Mouse (Mus musculus) embryonic facial prominence, embryonic 14.5 days (tissue): ENCODE measurements around the gene Sbf2. TPM values are rescaled to one million over a fixed set of nuclear protein-coding genes. Genes with fewer than 3 reads are reported as not detected.

Source experiments
- ATAC-seq: fragments of 200-750 bp; cut with Nextera tagmentation; 2 replicates; pipeline ENCODE4 v1.8.0; 2017; ENCODE audit warnings: low read depth, moderate number of reproducible peaks, moderate TSS enrichment
- DNase-seq: peaks from one replicate; pipeline ENCODE4 v3.0.0-alpha.2; 2015; ENCODE audit warnings: low spot score
- H3K27ac ChIP-seq: fragments of 300-500 bp; sonication (generic); replicated peaks from 2 replicates; pipeline ENCODE4 v1.5.1; 2014; ENCODE audit warnings: low read depth, mild to moderate bottlenecking, low read length, moderate library complexity
- H3K27me3 ChIP-seq: fragments of 300-500 bp; sonication (generic); replicated peaks from 2 replicates; pipeline ENCODE4 v1.6.1; 2014; ENCODE audit warnings: low read length; ENCODE audit not compliant: control insufficient read depth, insufficient read depth
- H3K36me3 ChIP-seq: fragments of 300-500 bp; sonication (generic); 2 replicates; pipeline ENCODE4 v1.6.1; 2014; ENCODE audit warnings: low read length, mixed read lengths; ENCODE audit not compliant: control insufficient read depth, insufficient read depth
- H3K4me1 ChIP-seq: fragments of 300-500 bp; sonication (generic); 2 replicates; pipeline ENCODE4 v1.6.1; 2014; ENCODE audit warnings: antibody characterized with exemption, low read length; ENCODE audit not compliant: control insufficient read depth, insufficient read depth
- H3K4me2 ChIP-seq: fragments of 300-500 bp; sonication (generic); 2 replicates; pipeline ENCODE4 v1.6.1; 2014; ENCODE audit warnings: low read depth, mild to moderate bottlenecking, low read length, moderate library complexity, mixed read lengths
- H3K4me3 ChIP-seq: fragments of 300-500 bp; sonication (generic); 2 replicates; pipeline ENCODE4 v1.5.1; 2014; ENCODE audit warnings: low read depth, mild to moderate bottlenecking, low read length
- H3K9ac ChIP-seq: fragments of 300-500 bp; sonication (generic); 2 replicates; pipeline ENCODE4 v1.6.1; 2014; ENCODE audit warnings: low read depth, mild to moderate bottlenecking, low read length, moderate library complexity, mixed read lengths
- H3K9me3 ChIP-seq: fragments of 300-500 bp; sonication (generic); 2 replicates; pipeline ENCODE4 v1.6.1; 2016; ENCODE audit warnings: low read length; ENCODE audit not compliant: control insufficient read depth
- WGBS: fragments of 180-500 bp; shearing (Covaris S2); extraction: QIAGEN DNeasy Blood & Tissue Kit; methylation state at CpG from one replicate; pipeline ENCODE4 v1.1.7; 2014; 5-methylcytosine and 5-hydroxymethylcytosine counted together
- polyA plus RNA-seq: library from polyadenylated mRNA; unstranded; fragments of >200 nt; fragmentation: Nextera tagmentation; extraction: Ambion mirVana; gene quantifications from 2 replicates; pipeline ENCODE4 v1.2.1, GENCODE M21; 2014

The Sbf2 gene
- polyA plus RNA-seq, 1 experiment from 2014 or later: 24.8 TPM

GRCm38 (mm10) chr7:110379335-110379914 is 235.3 kb downstream of the Sbf2 start:
- H3K4me3 ChIP-seq: no peak overlapping the region
- no peaks in the 10 kb centered on the region for H3K4me1 ChIP-seq
- no peaks in the 10 kb centered on the region for H3K9me3 ChIP-seq
- no peak overlapping the region for H3K4me2 ChIP-seq
- peaks cover 18% of the 10 kb centered on the region for H3K36me3 ChIP-seq
- no peak overlapping the region for H3K27ac ChIP-seq
- ATAC-seq (no peak), DNase-seq (no peak)
- no peak overlapping the region for H3K9ac ChIP-seq
- 69% methylated on average over 10 of the region's 10 CpGs for WGBS
- H3K27me3 ChIP-seq: no peaks in the 10 kb centered on the region

- no peak overlapping the region for H3K4me2 ChIP-seq
- WGBS: 79% methylated on average over 4 of the region's 4 CpGs
- H3K27me3 ChIP-seq: no peaks in the 10 kb centered on the region
- no peak overlapping the region for H3K4me3 ChIP-seq
- H3K4me1 ChIP-seq: no peaks in the 10 kb centered on the region
- ATAC-seq (no peak), DNase-seq (no peak)
- H3K9me3 ChIP-seq: no peaks in the 10 kb centered on the region
- peaks cover 63% of the 10 kb centered on the region for H3K36me3 ChIP-seq
- no peak overlapping the region for H3K27ac ChIP-seq
- no peak overlapping the region for H3K9ac ChIP-seq
These were observed 242.2 kb downstream of the Sbf2 start for GRCm38 (mm10) chr7:110372529-110372928.

GRCm38 (mm10) chr7:110362005-110362404 is 252.7 kb downstream of the Sbf2 start:
- Histone ChIP-seq H3K9ac (no peak overlapping the region), H3K4me1 (no peaks in the 10 kb centered on the region), H3K27ac (no peak overlapping the region), H3K36me3 (peaks cover 47% of the 10 kb centered on the region), H3K9me3 (no peaks in the 10 kb centered on the region), H3K27me3 (no peaks in the 10 kb centered on the region), H3K4me3 (no peak overlapping the region), H3K4me2 (no peak overlapping the region)
- DNase-seq (no peak), ATAC-seq (no peak)
- WGBS: 94% methylated on average over 11 of the region's 11 CpGs

- Histone ChIP-seq H3K9ac (no peak overlapping the region), H3K27ac (no peak overlapping the region), H3K36me3 (peaks cover 42% of the 10 kb centered on the region), H3K4me3 (no peak overlapping the region), H3K4me1 (no peaks in the 10 kb centered on the region), H3K4me2 (no peak overlapping the region), H3K9me3 (no peaks in the 10 kb centered on the region), H3K27me3 (no peaks in the 10 kb centered on the region)
- WGBS: 86% methylated on average over 1 of the region's 1 CpGs
- no peak for DNase-seq
- no peak for ATAC-seq
These were observed 253.2 kb downstream of the Sbf2 start for GRCm38 (mm10) chr7:110361516-110361915.

GRCm38 (mm10) chr7:110359391-110359790 is 255.3 kb downstream of the Sbf2 start:
- H3K27ac ChIP-seq: no peak overlapping the region

GRCm38 (mm10) chr7:110353971-110354370 is 260.8 kb downstream of the Sbf2 start:
- Histone ChIP-seq H3K4me2 (no peak overlapping the region), H3K9ac (no peak overlapping the region), H3K4me3 (no peak overlapping the region), H3K4me1 (no peaks in the 10 kb centered on the region), H3K27me3 (no peaks in the 10 kb centered on the region), H3K36me3 (peaks cover 14% of the 10 kb centered on the region; the same call in 1 of the 2 replicates), H3K9me3 (no peaks in the 10 kb centered on the region), H3K27ac (no peak overlapping the region)
- no peak for DNase-seq
- no peak for ATAC-seq
- WGBS: 71% methylated on average over 2 of the region's 2 CpGs

More at GRCm38 (mm10) chr7:110359391-110359790, 255.3 kb downstream of the Sbf2 start:
- ATAC-seq: no peak
- WGBS: 95% methylated on average over 2 of the region's 2 CpGs
- no peak overlapping the region for H3K9ac ChIP-seq
- H3K27me3 ChIP-seq: no peaks in the 10 kb centered on the region
- no peak overlapping the region for H3K4me2 ChIP-seq
- DNase-seq: no peak
- no peaks in the 10 kb centered on the region for H3K4me1 ChIP-seq
- peaks cover 29% of the 10 kb centered on the region for H3K36me3 ChIP-seq
- H3K9me3 ChIP-seq: no peaks in the 10 kb centered on the region
- no peak overlapping the region for H3K4me3 ChIP-seq

GRCm38 (mm10) chr7:110347250-110347649 is 267.5 kb downstream of the Sbf2 start:
- peaks cover 6% of the 10 kb centered on the region; the same call in 1 of the 2 replicates for H3K36me3 ChIP-seq
- H3K27me3 ChIP-seq: no peaks in the 10 kb centered on the region
- no peaks in the 10 kb centered on the region for H3K4me1 ChIP-seq
- no peaks in the 10 kb centered on the region for H3K9me3 ChIP-seq
- no peak overlapping the region for H3K4me3 ChIP-seq
- ATAC-seq (no peak), DNase-seq (no peak)
- no peak overlapping the region for H3K4me2 ChIP-seq
- 75% methylated on average over 1 of the region's 1 CpGs for WGBS
- H3K27ac ChIP-seq: no peak overlapping the region
- no peak overlapping the region for H3K9ac ChIP-seq

GRCm38 (mm10) chr7:110337601-110338000 is 277.1 kb downstream of the Sbf2 start:
- no peak for DNase-seq
- no peak overlapping the region for H3K27ac ChIP-seq
- H3K9me3 ChIP-seq: no peaks in the 10 kb centered on the region
- no peaks in the 10 kb centered on the region for H3K27me3 ChIP-seq
- H3K4me2 ChIP-seq: no peak overlapping the region
- no peak overlapping the region for H3K9ac ChIP-seq
- 83% methylated on average over 4 of the region's 4 CpGs for WGBS
- H3K4me3 ChIP-seq: no peak overlapping the region
- H3K4me1 ChIP-seq: no peaks in the 10 kb centered on the region
- H3K36me3 ChIP-seq: peaks cover 42% of the 10 kb centered on the region
- ATAC-seq: no peak

- Histone ChIP-seq H3K4me3 (no peak overlapping the region), H3K4me2 (no peak overlapping the region), H3K27ac (no peak overlapping the region), H3K36me3 (peaks cover 78% of the 10 kb centered on the region), H3K27me3 (no peaks in the 10 kb centered on the region), H3K4me1 (no peaks in the 10 kb centered on the region), H3K9ac (no peak overlapping the region), H3K9me3 (no peaks in the 10 kb centered on the region)
- ATAC-seq: no peak
- WGBS: 93% methylated on average over 5 of the region's 5 CpGs
- DNase-seq: no peak
These were observed 289.2 kb downstream of the Sbf2 start for GRCm38 (mm10) chr7:110325381-110326110.
